Mouse (Mus musculus): ENCODE data around the gene Rarres1.

DNA sequence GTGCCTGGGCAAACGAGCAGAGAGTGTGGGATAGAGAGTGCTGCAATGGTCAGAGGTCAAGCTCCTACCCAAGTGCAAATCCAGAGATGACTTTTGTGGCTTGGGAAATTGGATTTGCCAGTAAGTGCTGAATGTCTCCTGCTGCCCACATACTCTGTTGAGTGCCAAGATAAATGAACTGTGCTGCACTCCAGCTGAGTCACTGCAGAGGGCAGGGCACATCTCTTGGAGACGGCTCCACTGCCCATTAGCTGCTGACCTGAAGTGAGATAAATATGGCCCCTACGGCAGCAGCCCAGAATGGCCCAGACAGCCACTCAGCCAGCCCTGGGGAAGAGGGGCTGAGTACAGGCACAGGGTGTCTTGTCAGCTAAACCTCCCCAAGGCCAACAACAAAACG is 25.2 kb downstream of the Rarres1 start:
- TF ChIP-seq CTCF (conservative IDR thresholded peaks at IDR 0.05; ENCODE audit: low read length) (no peak), NANOG (IDR thresholded peaks at IDR 0.05; ENCODE audit: borderline replicate concordance, low read length) (no peak)

Measured in E14TG2a.4 (cell line).